Mouse (Mus musculus) c-Kit-positive CD71-negative TER-119-negative erythroid progenitor cells, embryonic 14.5 days (primary cell): Measurements from ENCODE around the gene Enpep.

ENCODE experiments used
- DNase-seq: peaks from one replicate; pipeline ENCODE4 v3.0.0-alpha.2; 2013; ENCODE audit warnings: low read depth

Enpep gene

GRCm38 (mm10) chr3:129332586-129332985 is at the start of gene Enpep:
Gene Enpep, minus strand, starts transcription at chr3:129332720.
- DNase-seq = no peak

GRCm38 (mm10) chr3:129379109-129379508 is 46.6 kb upstream of the Enpep start:
- no peak for DNase-seq

GRCm38 (mm10) chr3:129375087-129375486 is 42.6 kb upstream of the Enpep start:
- no peak for DNase-seq

DNA sequence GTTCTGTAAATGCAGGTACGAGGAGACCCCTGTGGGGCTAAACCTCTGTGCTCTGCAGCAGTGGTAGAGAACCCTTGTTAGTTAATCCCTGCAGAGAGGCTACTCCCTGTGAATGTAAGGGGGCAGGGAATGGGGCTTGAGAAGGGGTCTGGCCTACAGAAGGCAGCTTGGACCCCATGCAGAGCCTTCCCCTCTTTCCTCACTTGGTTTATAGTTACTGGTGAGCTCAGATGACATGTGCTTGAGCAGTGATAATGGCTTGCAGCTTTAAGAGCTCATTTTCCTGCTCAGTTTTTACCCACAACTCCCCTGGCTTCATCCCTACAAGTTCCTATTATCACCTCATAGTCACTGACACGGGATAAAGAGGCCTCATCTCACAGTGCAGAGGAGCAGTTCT is 40.6 kb upstream of the Enpep start:
- DNase-seq = no peak

DNA sequence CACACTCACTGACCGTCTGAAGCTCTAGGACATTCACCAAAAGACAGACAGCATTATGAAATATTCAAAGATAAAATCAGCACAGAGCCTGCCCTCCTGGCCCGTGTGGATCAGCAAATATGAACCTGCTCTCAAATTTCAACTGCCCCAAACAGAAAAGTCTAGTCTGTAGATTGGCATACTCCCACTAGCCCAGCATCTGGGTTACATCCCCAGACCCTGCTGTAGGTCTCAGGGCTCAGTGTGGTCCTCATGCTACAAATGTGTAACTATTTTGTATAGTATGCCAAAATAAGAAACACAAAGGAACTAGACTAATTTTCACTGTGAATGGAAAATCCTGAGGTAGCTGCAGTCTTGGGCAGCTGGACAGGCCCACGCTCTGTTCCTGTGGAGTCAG is 37.0 kb upstream of the Enpep start:
- no peak for DNase-seq

GRCm38 (mm10) chr3:129365919-129366318 is 33.4 kb upstream of the Enpep start:
- no peak for DNase-seq

DNA sequence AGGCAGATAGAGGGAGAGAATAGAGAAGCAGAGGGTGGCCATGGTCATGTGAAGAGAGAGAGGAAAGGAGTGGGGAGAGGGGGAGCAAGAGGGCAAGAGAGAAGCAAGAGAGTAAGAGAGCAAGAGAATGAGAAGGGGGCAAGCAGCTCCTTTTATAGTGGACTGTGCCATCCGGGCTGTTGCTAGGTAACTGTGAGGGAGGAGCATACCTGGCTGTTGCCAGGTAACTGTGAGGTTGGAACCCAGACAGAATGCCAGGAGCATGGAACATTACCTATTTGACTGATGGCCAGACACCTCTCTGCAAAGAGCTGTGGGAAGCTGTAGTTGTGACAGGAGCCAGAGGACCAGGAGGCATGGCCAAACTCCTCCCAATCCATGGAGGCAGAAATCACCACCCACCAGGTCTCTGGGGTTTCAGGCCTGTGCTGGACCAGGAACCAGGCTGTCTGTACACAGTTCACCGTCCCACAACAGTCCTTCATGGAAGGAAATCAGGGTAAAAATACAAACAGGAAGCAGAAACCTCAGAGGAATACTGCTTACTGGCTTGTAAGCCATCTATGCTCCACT is 32.4 kb upstream of the Enpep start:
- no peak for DNase-seq

DNA sequence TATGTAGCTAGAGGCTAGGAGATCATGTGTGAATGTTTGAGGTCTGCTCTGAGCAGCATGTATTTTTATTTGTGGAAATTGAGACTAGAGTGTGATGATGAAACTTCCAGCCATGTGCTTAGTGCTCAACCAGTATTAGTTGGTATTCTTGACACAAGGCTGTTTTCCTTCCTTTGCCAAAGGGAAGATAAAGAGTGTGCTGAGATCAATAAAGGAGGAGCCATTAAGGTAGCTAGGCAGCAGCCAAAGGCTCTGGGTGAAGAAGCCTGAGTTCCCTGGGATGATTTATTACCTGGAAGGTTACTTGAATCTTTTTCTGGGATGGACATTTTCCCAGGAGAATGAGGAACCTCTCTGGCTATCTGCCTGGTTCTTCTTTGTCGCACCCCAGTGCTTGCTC is 30.9 kb upstream of the Enpep start:
- no peak for DNase-seq

- DNase-seq = no peak
Observed at GRCm38 (mm10) chr3:129358115-129358514, 25.6 kb upstream of the Enpep start.

DNA sequence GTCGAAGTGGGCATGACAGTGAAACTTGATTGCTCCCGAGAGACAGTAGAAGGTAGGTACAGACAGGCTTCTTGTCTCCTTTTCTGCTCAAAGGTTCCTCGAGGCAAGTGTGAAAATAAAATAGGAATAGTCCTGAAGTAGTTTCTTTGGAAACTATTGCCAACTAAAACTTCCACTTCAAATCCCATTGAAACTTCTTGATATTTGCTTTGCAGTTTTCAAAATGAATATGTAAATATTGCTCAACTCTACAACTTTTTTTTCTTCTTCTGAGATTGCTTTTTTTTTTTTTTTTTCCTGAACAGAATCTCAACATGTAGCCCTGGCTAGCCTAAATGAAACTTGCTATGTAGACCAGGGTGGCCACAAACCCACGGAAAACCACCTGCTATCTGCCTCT is 21.4 kb upstream of the Enpep start:
- no peak for DNase-seq

GRCm38 (mm10) chr3:129351320-129351877 is 18.9 kb upstream of the Enpep start:
- no peak for DNase-seq

- no peak for DNase-seq
Observed at GRCm38 (mm10) chr3:129347277-129347676, 14.8 kb upstream of the Enpep start.

GRCm38 (mm10) chr3:129342767-129343166 is 10.2 kb upstream of the Enpep start:
- DNase-seq = no peak

GRCm38 (mm10) chr3:129341066-129341465 is 8.5 kb upstream of the Enpep start:
- no peak for DNase-seq

DNA sequence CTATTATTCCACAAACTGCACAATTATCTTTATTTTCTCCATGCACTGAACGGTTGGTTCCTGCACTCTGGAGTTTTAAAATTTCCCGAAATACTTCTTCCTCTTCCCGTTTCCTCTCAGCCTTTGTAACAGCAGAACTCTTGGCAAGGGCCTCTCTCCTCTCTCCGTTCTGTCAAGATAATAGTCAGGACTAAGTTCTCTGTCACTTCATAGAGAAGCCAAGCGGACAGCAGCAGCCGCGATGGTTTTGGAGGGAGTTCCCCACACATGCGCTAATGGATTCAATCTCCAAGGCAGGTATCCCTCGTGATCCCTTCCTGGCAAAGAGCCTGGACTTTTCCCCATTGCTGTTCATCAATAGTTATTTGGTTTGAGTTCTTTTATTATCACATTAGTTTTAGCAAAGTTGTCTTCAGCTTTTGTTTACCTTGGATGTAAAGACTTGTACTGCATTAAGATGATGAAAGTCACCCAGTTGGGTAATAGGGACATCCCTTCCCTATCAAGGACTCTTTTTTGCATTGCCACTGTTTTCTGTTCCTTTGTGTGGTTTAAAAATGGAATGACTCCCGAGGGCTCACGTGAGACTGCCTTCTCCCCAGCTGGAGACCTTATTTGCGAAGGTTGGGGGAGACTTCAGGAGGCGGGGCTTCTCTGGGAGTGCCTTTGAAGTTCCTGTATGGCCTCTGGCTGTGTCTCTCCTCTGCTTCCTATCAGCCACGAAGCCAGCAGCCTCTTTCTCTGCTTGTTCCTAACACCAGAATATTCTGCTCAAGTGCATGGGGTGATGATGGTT is 6.0 kb upstream of the Enpep start:
- no peak for DNase-seq

GRCm38 (mm10) chr3:129332142-129332541 is 378 bp downstream of the Enpep start:
- DNase-seq = no peak

GRCm38 (mm10) chr3:129331427-129331826 is 1.1 kb downstream of the Enpep start:
- DNase-seq = no peak

DNA sequence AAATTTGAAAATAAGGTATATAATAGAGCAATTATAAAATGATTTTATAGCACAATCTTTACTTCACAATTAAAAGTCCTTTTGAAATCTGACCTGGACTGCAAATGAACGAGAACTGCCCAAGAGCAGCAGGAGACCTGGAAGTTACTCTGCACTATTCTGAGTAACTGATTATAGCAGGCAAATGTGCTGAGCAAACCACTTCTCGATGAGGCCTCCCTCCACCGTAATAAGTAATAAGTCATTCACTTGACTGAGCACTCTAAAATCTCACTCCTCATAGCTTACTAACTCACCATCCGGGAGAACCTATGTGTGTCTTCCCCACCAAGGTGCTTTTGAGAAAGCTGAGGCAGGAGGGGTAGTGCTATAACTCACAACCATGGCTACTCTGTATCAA is 4.5 kb downstream of the Enpep start:
- DNase-seq = no peak

DNA sequence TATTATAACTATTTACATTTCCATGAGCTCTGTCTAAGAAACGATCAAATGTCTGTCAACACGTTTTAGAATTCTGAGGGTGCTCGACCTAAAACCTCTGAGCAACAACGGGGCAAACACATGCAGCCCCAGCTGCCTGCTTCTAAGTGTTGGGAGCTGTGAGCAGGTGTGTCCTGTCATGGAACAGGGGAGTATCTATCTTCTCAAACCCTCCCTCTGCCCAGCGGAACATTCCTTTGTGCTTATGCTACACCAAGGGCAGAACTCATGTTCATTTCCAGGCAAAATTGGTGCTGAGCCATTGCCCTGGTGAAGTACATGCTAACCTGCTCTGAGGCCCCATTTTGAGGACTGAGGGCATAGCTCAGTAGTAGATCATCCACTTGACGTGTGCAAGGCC is 10.9 kb downstream of the Enpep start:
- no peak for DNase-seq

- no peak for DNase-seq
Observed at GRCm38 (mm10) chr3:129317032-129317729, 15.3 kb downstream of the Enpep start.

GRCm38 (mm10) chr3:129313671-129314415 is 18.7 kb downstream of the Enpep start:
- DNase-seq = no peak

DNA sequence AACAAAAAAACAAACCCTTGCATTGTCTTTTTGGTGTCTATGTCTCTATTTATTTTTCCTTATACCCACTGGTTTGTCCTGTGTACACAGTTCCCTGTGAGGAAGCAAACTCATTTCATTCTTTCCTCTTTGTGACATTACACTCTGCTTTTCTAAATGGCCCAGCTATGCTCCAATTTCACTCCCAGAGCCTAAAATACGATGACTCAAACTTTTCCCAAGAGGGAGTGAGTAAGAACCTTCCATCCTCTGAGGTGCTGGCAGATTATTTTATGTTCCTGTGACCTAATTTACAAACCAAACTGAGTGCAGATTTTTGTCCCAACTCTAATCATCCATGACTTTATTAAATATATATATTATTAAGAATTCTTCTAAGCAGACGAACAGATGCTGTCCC is 19.3 kb downstream of the Enpep start:
- no peak for DNase-seq
